Mouse (Mus musculus): ENCODE results near the gene Twistnb.

Twistnb gene

DNA sequence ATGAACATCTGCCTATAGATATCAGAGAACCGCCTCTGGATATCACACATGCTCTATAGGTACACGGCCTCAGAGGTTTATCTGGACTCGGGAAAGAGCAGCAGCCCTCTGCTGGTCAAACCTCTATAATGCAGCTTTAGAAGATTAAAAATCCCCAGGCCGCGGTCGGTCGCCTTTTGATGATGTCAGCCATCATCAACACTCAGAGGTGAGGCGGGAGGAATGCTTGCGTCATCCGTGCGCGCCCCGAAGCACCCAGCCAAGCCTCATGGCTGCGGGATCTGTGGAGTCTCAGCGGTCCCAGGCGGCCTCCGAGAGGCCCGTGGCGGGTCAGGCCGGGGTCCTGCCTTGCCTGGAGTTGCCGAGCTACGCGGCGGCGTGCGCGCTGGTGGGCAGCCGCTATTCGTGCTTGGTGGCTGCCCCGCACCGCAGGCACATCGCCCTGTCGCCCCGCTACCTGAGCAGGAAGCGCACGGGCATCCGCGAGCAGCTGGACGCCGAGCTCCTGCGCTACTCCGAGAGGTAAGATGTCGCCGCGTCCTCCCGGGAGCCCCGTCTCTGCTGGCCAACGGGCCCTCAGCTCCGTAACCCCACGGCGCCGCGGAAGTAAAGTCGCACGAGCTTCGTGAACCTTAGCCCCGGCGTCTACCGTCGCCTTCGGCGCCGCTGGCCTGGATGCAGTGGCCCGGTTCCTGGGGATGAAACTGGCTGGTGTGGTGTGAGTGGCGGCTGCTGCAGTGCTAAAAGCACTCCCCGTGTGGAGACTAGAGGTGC is at the start of gene Twistnb:
Gene Twistnb (plus strand): TSS at position 249 of the 774 bp plus-strand sequence.
- peak; percentile 98 for DNase-seq (ENCODE audit: low read depth, low spot score)

DNA sequence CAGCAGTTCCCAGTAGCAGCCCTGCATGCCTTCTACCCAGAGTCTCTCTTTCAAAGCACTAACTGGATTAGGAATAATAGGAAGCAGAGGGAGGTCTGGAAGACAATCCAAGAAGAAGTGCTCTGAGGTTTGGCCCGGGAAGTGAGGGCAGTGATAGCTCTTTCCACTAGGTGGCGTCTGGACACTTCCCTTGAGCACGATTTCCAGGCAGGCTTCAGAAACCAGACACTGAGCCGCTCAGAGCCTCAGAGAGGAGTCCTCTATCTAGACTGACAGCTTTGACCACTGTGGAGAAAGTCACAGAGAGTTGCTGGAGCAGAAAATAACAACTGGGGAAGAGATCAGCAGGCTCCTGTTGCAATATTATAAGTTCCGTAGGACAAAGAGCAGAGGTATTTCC is 40.6 kb upstream of the Twistnb start:
- peak; percentile 84 for DNase-seq (ENCODE audit: low read depth, low spot score)

DNA sequence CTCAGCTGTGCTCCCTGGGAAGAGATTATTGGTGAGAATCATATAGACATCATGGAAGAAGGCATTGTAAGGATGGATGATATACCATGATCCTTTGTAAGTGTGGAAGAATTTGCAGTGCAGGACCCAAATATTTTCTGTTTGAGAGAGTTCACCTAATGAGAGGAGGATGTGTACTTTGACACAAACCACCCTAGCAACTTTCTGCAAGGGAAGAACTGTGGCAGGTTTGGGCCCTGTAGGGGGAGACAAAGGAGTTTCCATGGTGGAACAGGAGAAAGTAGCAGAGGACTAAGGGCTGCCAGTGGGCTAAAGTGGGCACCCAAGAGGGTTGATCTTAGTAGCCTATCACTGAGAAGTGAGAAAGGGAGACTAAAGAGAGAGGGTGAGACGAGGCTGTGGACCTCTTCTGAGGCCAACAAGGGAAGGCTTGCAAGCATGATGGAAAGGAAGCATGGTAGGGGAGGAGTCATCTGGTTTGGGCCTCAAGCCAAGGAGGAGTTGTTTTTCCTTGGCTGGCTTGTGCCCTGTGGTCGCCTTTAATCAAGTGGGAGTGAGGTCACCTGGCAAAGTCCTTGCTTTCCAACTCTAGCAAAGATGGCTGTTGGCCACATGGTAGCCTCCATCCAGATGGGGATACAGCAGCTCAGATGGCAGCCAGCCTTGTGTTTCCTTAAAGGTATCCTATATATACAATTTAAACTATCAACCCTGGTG is 38.4 kb upstream of the Twistnb start:
- DNase-seq (ENCODE audit: low read depth, low spot score) = no peak

DNA sequence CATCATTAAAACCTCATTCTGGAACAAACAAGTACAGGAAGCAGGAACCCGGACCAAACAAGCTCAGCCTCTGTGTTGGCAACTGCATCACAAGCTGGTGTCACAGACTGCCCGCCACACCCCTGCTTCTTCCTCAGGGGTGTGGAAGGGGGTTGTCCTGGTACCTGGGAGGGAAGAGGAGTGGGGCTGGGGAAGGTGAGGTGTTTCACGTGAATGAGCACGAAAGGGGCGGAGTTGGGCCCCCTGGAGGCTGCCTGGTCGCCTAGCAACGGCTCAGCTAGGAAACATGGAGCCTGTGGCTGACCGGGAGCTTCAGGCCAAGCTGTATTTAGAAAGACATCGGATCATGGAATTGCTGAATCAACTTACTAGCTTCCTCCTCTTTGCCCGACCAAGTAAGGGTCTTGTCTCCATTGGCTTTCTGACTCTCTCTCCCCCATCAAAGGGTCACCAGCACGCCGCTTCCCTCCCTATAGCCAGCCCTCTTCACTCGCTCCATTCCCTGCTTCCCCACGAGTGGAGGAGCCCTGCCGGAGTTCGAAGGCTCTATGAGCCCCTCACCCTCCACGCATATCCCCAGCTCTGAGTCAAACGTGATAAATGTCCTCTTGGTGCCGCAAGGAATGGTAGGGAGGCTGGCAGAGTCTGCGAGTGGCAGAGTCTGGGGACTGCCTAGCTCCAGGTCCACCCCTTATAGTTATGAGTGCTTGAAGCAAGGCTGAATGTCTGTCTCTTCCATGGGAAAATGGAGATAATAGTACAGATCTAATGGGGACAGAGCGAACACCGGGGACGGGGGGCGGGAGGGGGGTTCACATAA is 34.4 kb upstream of the Twistnb start, which contains the start of gene Efcab10:
Gene Efcab10 (plus strand): TSS at position 51 of the 820 bp plus-strand sequence.
- DNase-seq (ENCODE audit: low read depth, low spot score) = peak; percentile 48

DNA sequence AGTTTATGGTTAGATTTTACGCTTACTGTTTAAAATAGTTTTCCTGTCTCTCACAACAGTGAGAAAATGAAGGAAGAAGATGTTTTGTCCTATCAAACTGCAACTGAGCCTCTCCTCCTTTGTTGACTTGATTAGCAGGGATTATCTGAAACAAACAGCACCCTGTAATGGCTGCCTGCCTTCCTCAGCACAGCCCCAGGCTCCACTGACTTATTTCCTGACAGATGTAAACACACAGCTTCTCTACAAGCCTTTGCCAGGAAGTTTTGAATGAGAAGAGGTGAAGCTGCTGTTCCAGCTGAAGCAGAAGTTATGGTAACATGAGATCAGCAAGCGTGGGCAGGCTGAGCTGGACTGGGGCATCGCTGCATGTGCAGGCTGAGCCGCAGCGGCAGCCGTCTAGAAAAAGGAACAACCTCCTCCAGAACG is 26.2 kb upstream of the Twistnb start:
- DNase-seq (ENCODE audit: low read depth, low spot score) = no peak

DNA sequence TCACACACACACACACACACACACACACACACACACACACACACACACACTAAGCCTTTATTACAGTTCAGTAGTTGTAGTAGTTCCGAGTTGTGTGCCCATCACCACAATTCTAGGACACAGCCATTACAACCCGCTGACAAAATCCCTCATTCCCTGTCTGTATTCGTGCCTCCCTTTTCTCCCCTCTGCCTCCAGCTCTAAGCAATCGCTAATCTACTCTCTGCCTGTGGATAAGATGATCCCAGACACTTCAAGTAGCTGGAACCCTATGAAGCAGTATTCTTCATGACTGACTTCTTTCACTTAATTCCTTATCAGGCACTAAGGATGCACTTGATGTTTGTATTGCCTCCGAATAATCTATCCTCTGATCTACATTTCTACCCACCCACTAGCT is 24.4 kb upstream of the Twistnb start:
- DNase-seq (ENCODE audit: low read depth, low spot score) = no peak

GRCm38 (mm10) chr12:33405398-33406026 is 23.9 kb upstream of the Twistnb start:
- peak; percentile 22 for DNase-seq (ENCODE audit: low read depth, low spot score)

DNA sequence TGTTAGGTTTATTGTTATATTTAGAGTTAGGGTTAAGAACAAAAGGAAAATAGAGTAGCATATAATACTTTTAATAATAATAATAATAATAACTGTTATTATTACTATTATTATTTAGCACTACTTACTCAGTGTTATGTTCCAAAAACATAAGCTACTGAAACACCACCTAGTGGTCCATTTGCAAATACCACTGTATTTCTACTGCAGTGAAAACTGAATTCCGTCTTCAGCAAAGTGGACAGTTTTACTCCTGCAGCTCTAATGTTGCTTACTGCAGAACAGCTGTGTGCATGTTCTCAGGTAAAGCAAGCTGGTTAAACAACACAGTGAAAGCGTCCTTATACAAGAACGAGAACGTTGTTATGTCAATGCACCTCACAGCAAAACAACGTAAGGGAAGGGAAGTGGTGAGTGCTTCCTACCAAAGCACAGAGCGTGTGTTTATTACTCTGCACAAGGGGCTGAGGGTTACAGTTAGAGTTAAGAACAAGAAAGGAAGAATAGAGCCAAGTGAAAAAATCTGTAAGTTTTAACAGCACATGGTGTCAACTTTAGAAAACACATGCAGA is 17.8 kb upstream of the Twistnb start:
- no peak for DNase-seq (ENCODE audit: low read depth, low spot score)

GRCm38 (mm10) chr12:33424329-33424728 is 5.1 kb upstream of the Twistnb start:
- DNase-seq (ENCODE audit: low read depth, low spot score) = peak; percentile 48

DNA sequence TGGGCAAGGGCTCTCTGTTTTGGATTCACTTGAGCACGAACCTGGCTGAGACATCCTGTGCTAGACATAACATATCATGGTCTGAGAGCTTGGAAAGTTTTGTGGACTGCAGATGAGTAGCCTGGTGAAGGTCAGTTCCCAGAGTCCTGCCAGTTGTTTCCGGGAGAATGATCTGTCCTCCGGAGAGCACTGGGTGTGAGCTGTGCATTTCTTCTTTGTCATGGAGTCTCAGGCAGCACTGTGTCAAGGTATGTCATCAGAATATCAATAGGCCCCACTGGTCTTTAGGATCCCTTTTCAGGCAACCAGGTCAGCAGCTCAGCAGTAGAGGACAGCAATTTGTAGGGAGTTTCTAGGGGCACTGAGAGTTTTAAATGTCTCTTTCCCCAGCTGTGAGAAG is 2.1 kb upstream of the Twistnb start:
- no peak for DNase-seq (ENCODE audit: low read depth, low spot score)

DNA sequence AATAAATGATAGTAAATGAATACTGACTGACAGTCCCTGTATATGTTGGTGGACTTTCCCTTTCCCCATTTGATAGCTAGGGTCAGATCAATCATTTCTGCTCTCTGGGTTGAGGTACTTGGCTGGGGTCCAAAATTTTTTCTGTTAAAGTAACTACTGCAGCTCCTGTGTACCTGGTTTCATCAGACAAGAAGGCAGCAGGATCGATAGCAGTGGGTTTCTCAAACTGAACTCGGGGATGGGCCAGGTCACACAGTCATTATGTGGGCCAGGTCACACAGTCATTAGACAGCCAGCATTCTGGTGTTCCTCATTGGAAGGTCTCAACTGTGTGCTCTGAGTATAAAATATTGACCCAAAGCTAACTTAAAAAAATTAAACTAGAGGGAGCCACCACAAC is 1.7 kb upstream of the Twistnb start:
- no peak for DNase-seq (ENCODE audit: low read depth, low spot score)

- DNase-seq (ENCODE audit: low read depth, low spot score) = no peak
These were observed 4.4 kb downstream of the Twistnb start for GRCm38 (mm10) chr12:33433812-33434211.

DNA sequence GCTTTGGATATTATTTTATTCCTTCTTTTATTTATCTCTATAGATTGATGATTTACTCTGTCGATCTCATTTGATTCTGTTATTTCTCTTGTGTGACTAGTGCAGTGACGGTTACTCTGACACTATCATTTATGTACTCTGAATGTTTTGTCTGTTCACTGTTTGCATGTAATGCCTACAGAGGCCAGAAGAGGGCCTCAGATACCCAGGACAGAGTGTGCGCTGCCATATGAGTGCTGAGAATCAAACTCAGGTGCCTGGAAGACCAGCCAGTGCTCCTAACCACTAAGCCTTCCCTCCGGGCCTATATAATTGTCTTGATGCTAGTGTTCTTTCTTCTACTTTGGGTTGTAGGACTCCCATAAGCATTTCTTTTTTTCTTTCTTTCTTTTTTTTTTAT is 5.3 kb downstream of the Twistnb start:
- DNase-seq (ENCODE audit: low read depth, low spot score) = no peak

DNA sequence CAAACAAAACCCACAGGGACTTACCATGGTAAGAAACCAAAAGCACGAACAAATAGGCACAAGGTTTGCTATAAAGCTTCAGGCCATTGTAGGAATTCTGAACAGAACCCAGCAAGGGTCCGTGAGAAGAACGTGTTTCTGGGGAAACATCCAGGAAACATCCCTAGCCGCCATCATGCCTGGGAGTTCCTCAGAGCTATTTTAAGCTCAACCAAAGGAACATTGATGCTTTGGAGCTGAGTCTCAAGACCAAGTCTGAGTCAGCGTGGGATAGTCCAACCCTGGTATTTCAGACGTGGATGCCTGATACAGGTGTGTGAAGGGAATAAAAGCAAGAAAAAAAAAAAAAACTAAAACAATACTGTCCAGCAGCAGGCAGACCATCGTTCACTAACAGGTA is 26.0 kb downstream of the Twistnb start:
- no peak for DNase-seq (ENCODE audit: low read depth, low spot score)

DNA sequence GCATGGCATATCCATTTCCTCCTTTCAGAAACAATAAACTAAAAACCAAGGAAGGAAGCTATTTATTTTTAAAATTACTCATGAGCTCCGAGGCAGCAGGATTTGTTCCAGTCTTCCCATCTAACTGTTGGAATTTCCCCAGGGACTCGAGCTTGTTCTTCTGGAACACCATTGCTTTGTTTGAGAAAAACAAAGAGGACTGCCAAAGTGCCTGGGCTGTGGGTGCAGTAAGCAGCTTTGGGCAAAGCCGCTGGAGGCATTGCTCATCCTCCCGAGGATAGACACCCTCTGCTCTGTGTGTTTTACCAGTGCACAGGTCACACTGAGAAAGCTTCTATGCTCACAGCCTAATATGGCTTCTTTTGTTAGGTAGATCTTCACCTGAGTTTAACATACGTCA is 26.8 kb downstream of the Twistnb start:
- no peak for DNase-seq (ENCODE audit: low read depth, low spot score)

- DNase-seq (ENCODE audit: low read depth, low spot score) = peak; percentile 29
These were observed 51.5 kb downstream of the Twistnb start for GRCm38 (mm10) chr12:33480975-33481374.

DNA sequence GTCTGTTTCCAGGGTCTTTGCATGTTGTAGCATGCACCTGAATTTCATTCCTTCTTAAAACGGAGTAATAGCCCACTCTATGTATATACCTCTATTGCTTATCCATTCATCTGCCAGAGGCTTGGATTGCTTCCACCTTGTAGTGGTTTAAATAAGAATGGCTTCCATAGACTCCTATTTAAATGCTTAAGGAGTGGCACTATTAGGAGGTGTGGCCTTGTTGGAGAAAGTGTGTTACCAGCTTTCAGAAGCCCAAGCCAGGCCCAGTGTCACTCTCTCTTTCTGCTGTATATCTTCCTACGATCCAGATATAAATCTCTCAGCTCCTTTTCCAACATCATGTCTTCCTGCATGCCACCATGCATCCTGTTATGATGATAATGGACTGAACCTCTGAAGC is 53.5 kb downstream of the Twistnb start:
- no peak for DNase-seq (ENCODE audit: low read depth, low spot score)

Data from mesoderm, embryonic 11.5 days (tissue).